Mouse (Mus musculus): ENCODE measurements around the gene Vti1a.

DNA sequence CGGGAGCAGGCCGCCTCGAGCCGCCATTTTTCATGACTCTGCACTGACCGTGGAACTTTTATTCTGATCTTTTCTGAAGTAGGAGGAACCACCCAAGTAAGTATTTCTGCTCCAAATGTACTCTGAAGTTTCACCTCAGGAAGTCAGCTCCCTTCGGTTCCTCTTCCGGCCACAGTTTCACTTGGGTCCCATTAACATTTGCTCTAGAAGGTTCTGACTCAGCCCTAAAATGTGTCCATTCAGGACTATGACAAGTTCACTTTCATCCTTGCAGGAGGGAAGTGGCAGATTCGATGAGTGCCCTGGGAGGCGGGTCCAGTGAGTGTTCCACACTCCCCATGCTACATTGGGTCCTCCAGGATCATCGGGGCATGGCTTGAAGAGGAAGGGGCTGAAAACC, 333.3 kb downstream of the Vti1a start:
- TF ChIP-seq CTCF (IDR thresholded peaks at IDR 0.05; ENCODE audit: low read depth, low read length) (no peak), POLR2A (IDR thresholded peaks at IDR 0.05; ENCODE audit: insufficient read depth, low read length) (no peak), EP300 (IDR thresholded peaks at IDR 0.05; ENCODE audit: insufficient read depth, low read depth, low read length) (no peak)
